Mouse (Mus musculus) retina, postnatal 1 day (tissue): ENCODE data around the gene Lrrc74a.

Experiments used
- DNase-seq: peaks from one replicate; pipeline ENCODE4 v3.0.0-alpha.2; 2012

Gene Lrrc74a

GRCm38 (mm10) chr12:86787020-86787553 lies 52.9 kb downstream of the Lrrc74a start:
- peak; percentile 93 for DNase-seq

GRCm38 (mm10) chr12:86790100-86790848 lies 56.1 kb downstream of the Lrrc74a start:
- no peak for DNase-seq

GRCm38 (mm10) chr12:86790849-86791127 lies 56.6 kb downstream of the Lrrc74a start:
- DNase-seq, result peak; percentile 61

GRCm38 (mm10) chr12:86791987-86792386 lies 57.8 kb downstream of the Lrrc74a start:
- DNase-seq, result no peak

- DNase-seq, result peak; percentile 48
Observed at GRCm38 (mm10) chr12:86793830-86794229, 59.7 kb downstream of the Lrrc74a start.

GRCm38 (mm10) chr12:86794331-86794730 lies 60.2 kb downstream of the Lrrc74a start:
- no peak for DNase-seq

GRCm38 (mm10) chr12:86795076-86795837 lies 61.1 kb downstream of the Lrrc74a start:
- peak; percentile 62 for DNase-seq

- peak; percentile 95 for DNase-seq
Observed at GRCm38 (mm10) chr12:86795838-86796232, 61.7 kb downstream of the Lrrc74a start.

GRCm38 (mm10) chr12:86796351-86796750 lies 62.2 kb downstream of the Lrrc74a start:
- no peak for DNase-seq

- DNase-seq, result no peak
Observed at GRCm38 (mm10) chr12:86797771-86798170, 63.6 kb downstream of the Lrrc74a start.

GRCm38 (mm10) chr12:86798773-86799540 lies 64.8 kb downstream of the Lrrc74a start:
- DNase-seq, result peak; percentile 92

GRCm38 (mm10) chr12:86799786-86800185 lies 65.6 kb downstream of the Lrrc74a start:
- no peak for DNase-seq

- no peak for DNase-seq
Observed at GRCm38 (mm10) chr12:86800336-86800735, 66.2 kb downstream of the Lrrc74a start.

- no peak for DNase-seq
Observed at GRCm38 (mm10) chr12:86800765-86801147, 66.6 kb downstream of the Lrrc74a start.

GRCm38 (mm10) chr12:86801148-86802004 lies 67.2 kb downstream of the Lrrc74a start:
- peak; percentile 92 for DNase-seq

GRCm38 (mm10) chr12:86802005-86802671 lies 68.0 kb downstream of the Lrrc74a start:
- DNase-seq, result peak; percentile 84

- DNase-seq, result no peak
Observed at GRCm38 (mm10) chr12:86802899-86803298, 68.7 kb downstream of the Lrrc74a start.

- DNase-seq, result no peak
Observed at GRCm38 (mm10) chr12:86803651-86804307, 69.6 kb downstream of the Lrrc74a start.

- DNase-seq, result no peak
Observed at GRCm38 (mm10) chr12:86804308-86804700, 70.1 kb downstream of the Lrrc74a start.

GRCm38 (mm10) chr12:86804857-86805256 lies 70.7 kb downstream of the Lrrc74a start:
- no peak for DNase-seq

GRCm38 (mm10) chr12:86805315-86805714 lies 71.1 kb downstream of the Lrrc74a start:
- no peak for DNase-seq
